Mouse (Mus musculus) embryonic fibroblast, embryonic 13.5 days (primary cell): Measurements from ENCODE around the gene Cops8. TPM values are rescaled to one million over a fixed set of nuclear protein-coding genes. Genes with fewer than 3 reads are reported as not detected.

Source experiments
- H3K27ac ChIP-seq: 2 replicates; pipeline ENCODE4 v1.5.1; 2012; ENCODE audit warnings: low read length, control low read depth, inconsistent platforms; ENCODE audit not compliant: insufficient read depth
- H3K4me1 ChIP-seq: 2 replicates; pipeline ENCODE4 v1.6.1; 2011; ENCODE audit warnings: low read length; ENCODE audit not compliant: control insufficient read depth, insufficient read depth
- H3K4me3 ChIP-seq: 2 replicates; pipeline ENCODE4 v1.5.1; 2011; ENCODE audit warnings: mild to moderate bottlenecking, control low read depth, low read length; ENCODE audit not compliant: insufficient read depth
- CTCF ChIP-seq: IDR thresholded peaks from 2 replicates; pipeline ENCODE4 v1.5.1; 2011; ENCODE audit warnings: mild to moderate bottlenecking, control low read depth, low read length, moderate library complexity, borderline replicate concordance; ENCODE audit not compliant: insufficient read depth
- POLR2A ChIP-seq: IDR thresholded peaks from 2 replicates; pipeline ENCODE4 v1.6.1; 2011; ENCODE audit warnings: low read depth, mild to moderate bottlenecking, control low read depth, low read length, moderate library complexity
- polyA plus RNA-seq: library from polyadenylated mRNA; stranded (reverse); fragments of >200 nt; gene quantifications from 2 replicates; pipeline ENCODE4 v1.2.4, GENCODE M21; 2011; ENCODE audit warnings: low read depth; ENCODE audit not compliant: missing spikeins, insufficient read length

Gene Cops8
- polyA plus RNA-seq, 1 experiment = 126 TPM

GRCm38 (mm10) chr1:90638335-90638734 lies 35.6 kb downstream of the Cops8 start:
- TF ChIP-seq CTCF (no peak), POLR2A (no peak)
- H3K4me1 ChIP-seq = no peaks in the 10 kb centered on the region
- no peak overlapping the region for H3K27ac ChIP-seq
- no peak overlapping the region for H3K4me3 ChIP-seq

- peak; percentile 71; the same call in 1 of the 2 replicates for TF ChIP-seq CTCF
- 0 out of 2 replicates have a peak, but pooled peaks have one; percentile 24 for TF ChIP-seq POLR2A
- peaks cover 20% of the 10 kb centered on the region for H3K4me1 ChIP-seq
These were observed 48.1 kb downstream of the Cops8 start for GRCm38 (mm10) chr1:90650781-90651437.

DNA sequence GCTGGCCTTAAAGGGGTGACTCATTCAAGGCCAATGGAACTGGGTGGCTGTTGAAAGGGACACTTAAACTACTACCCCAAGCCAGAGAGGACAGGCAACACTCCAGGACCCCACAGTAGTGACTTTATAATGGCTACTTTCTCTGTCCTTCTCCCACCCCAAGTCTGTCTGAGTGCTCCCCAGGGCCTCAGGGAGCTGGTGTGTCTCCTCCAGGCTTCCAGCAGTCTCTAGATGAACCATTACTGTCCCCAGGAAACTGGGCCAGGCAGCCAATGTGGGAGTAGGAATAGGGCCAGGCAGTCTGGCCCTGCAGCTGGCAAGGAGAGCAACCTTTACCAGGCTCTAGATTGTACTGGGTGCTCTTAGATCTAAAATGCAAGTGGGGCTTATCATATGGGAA lies 49.0 kb downstream of the Cops8 start:
- Histone ChIP-seq H3K4me1 (peaks cover 20% of the 10 kb centered on the region), H3K27ac (peak overlapping the region; percentile 89), H3K4me3 (no peak overlapping the region)
- no peak for TF ChIP-seq CTCF
- TF ChIP-seq POLR2A = no peak

More at GRCm38 (mm10) chr1:90650781-90651437, 48.1 kb downstream of the Cops8 start:
- no peak overlapping the region for H3K4me3 ChIP-seq
- peak overlapping the region; percentile 89 for H3K27ac ChIP-seq

- Histone ChIP-seq H3K4me1 (peaks cover 20% of the 10 kb centered on the region), H3K27ac (peak overlapping the region; percentile 89), H3K4me3 (no peak overlapping the region)
- no peak for TF ChIP-seq POLR2A
- TF ChIP-seq CTCF = no peak
These were observed 49.8 kb downstream of the Cops8 start for GRCm38 (mm10) chr1:90652553-90652952.

DNA sequence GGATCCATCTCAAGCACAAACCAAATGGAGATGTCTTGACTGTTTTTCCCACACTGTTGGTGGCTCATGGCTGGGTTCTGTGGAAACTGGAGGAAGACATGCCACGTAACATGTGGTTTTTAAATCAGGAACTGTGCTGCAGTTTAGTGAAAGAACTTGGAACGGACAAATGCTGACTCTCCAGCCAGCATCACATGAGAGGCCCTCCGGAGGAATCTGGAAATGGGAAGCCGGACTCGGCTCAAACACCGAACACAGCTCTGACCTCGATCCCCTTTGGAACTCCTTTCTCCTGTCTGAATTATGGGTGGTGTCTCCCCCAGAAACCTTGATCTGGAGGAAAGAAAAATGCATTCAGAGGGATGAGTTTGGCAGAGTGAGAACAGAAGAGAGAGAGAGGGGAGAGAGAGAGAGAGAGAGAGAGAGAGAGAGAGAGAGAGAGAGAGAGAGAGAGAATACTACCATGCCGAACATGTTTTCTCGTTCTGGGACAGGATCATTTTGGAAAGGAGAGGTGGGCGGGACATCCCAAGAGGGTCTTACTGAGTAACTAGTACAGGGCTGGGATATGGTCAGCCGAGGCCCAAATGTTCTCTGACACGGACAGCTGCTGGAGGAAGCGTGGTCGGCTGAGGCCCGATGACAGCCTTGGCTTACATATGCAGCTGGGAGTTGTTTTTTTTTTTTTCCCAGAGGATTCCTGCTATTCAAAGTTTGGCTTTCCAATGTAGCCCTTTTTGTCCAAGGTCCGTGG lies 53.9 kb downstream of the Cops8 start:
- no peak overlapping the region for H3K4me3 ChIP-seq
- H3K4me1 ChIP-seq = peaks cover 12% of the 10 kb centered on the region
- TF ChIP-seq CTCF (no peak), POLR2A (no peak)
- H3K27ac ChIP-seq = no peak overlapping the region

DNA sequence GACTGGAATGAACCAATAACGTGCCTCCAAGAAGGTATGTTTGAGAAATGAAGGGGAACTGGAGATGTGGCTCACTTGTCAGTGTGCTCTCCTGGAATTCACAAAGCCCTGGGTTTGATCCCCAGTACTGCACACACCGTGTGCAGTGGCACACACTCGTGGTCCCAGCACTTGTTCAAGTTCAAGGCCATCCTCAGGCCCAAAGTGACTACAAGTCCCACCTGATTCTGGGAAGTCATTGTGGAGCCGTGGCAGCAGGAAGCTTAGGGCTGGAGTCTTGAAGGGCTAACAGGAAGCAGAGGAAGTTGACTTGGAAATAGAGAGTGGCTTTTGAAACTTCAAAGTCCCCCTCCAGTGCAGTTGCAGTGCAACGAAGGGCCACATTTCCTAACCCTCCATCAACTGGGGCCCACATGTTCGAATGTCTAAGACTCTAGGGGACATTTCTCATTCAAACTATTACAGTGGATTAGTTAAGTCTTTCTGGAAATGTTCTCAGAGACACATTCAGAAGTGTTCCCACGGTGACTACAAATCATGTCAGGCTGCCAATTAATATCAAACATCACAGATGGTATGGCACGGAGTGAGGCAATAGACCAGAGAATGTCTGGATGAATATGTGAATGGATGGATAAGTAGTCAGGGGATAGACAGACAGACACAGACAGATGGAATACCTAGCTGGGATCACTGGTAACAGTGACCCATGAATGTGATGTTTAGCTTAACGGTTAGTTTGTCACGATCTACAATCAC lies 54.7 kb downstream of the Cops8 start:
- peaks cover 7% of the 10 kb centered on the region for H3K4me1 ChIP-seq
- TF ChIP-seq CTCF (no peak), POLR2A (no peak)
- no peak overlapping the region for H3K27ac ChIP-seq
- H3K4me3 ChIP-seq = no peak overlapping the region

DNA sequence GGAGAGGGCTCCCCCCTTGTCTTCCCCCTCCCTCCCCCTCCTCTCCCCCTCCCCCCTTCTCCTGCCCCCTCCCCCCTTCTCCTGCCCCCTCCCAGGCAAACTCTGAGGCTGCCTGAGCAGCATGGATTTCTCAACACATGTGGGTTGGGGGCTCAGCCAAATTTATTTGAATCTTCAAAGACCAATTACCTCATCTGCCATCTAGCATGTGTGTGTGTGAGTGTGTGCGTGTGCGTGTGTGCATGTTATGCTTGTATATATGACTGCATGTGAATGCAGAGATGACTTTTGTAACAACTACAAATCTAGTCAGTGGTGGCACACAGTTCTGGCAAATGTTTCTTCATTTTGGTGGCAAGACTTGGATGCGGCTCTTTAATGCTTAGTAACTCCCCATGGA lies 55.8 kb downstream of the Cops8 start:
- Histone ChIP-seq H3K4me3 (no peak overlapping the region), H3K4me1 (no peaks in the 10 kb centered on the region), H3K27ac (no peak overlapping the region)
- TF ChIP-seq POLR2A (no peak), CTCF (no peak)

- Histone ChIP-seq H3K27ac (no peak overlapping the region), H3K4me3 (no peak overlapping the region), H3K4me1 (no peaks in the 10 kb centered on the region)
- TF ChIP-seq CTCF = no peak
- no peak for TF ChIP-seq POLR2A
These were observed 57.4 kb downstream of the Cops8 start for GRCm38 (mm10) chr1:90660150-90660549.

DNA sequence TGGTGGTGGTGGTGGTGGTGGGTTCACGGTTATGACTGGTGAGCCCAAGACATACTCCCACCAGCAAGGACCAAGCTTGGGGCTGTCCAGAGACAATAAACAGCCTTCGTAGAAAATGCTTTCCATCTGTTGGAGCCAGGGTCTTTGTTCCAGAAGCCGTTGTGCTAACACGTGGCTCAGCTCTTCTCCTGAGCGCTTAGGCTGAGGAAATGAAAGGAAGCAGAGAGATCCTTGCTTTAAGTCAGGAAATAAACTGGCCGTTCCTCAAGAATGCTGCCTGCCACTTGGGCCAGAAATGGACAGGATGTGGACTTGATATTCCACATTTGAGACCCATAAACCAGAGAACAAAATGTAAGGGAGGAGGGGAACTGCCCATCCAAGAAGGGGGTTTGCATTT lies 59.7 kb downstream of the Cops8 start:
- no peak for TF ChIP-seq POLR2A
- TF ChIP-seq CTCF = no peak
- Histone ChIP-seq H3K4me1 (no peaks in the 10 kb centered on the region), H3K27ac (peak overlapping the region; percentile 27; the same call in 1 of the 2 replicates), H3K4me3 (no peak overlapping the region)

Other genes with a start within 250 kb of the Cops8 start
- gene Col6a3, start 241.0 kb downstream of the Cops8 start, polyA plus RNA-seq = 591 and 749 TPM in 2 replicates